Mouse (Mus musculus) midbrain, embryonic 16.5 days (tissue): ENCODE measurements around the gene Mrps23. TPM values are rescaled to one million over a fixed set of nuclear protein-coding genes. Genes with fewer than 3 reads are reported as not detected.
A peak's percentile ranks its signal among the peaks of the same experiment; 100 is the strongest.

Experiments used
- ATAC-seq: fragments of 200-750 bp; cut with Nextera tagmentation; 2 replicates; pipeline ENCODE4 v1.8.0; 2017; ENCODE audit warnings: moderate TSS enrichment
- H3K27ac ChIP-seq: fragments of 300-500 bp; sonication (generic); 2 replicates; pipeline ENCODE4 v1.5.1; 2014; ENCODE audit warnings: mild to moderate bottlenecking, low read length, mixed read lengths
- H3K27me3 ChIP-seq: fragments of 300-500 bp; sonication (generic); 2 replicates; pipeline ENCODE4 v1.6.1; 2014; ENCODE audit warnings: low read depth, low read length, mixed read lengths; ENCODE audit not compliant: control insufficient read depth, insufficient read depth
- H3K36me3 ChIP-seq: fragments of 300-500 bp; sonication (generic); 2 replicates; pipeline ENCODE4 v1.6.1; 2014; ENCODE audit warnings: mild to moderate bottlenecking, low read length, moderate library complexity, mixed read lengths; ENCODE audit not compliant: control insufficient read depth, insufficient read depth
- H3K4me1 ChIP-seq: fragments of 300-500 bp; sonication (generic); 2 replicates; pipeline ENCODE4 v1.6.1; 2014; ENCODE audit warnings: mild to moderate bottlenecking, low read length, mixed read lengths; ENCODE audit not compliant: control insufficient read depth, insufficient read depth
- H3K4me2 ChIP-seq: fragments of 300-500 bp; sonication (generic); 2 replicates; pipeline ENCODE4 v1.6.1; 2014; ENCODE audit warnings: mild to moderate bottlenecking, low read length, mixed read lengths
- H3K4me3 ChIP-seq: fragments of 300-500 bp; sonication (generic); 2 replicates; pipeline ENCODE4 v1.5.1; 2014; ENCODE audit warnings: low read depth, mild to moderate bottlenecking, low read length, moderate library complexity, mixed read lengths
- H3K9ac ChIP-seq: fragments of 300-500 bp; sonication (generic); 2 replicates; pipeline ENCODE4 v1.6.1; 2014; ENCODE audit warnings: low read depth, low read length, mixed read lengths
- H3K9me3 ChIP-seq: fragments of 300-500 bp; sonication (generic); replicated peaks from 2 replicates; pipeline ENCODE4 v1.6.1; 2014; ENCODE audit warnings: mild to moderate bottlenecking, low read length, mixed read lengths; ENCODE audit not compliant: control insufficient read depth, poor library complexity, severe bottlenecking
- WGBS: fragments of 180-500 bp; shearing (Covaris S2); extraction: QIAGEN DNeasy Blood & Tissue Kit; methylation state at CpG from one replicate; pipeline ENCODE4 v1.1.7; 2014; 5-methylcytosine and 5-hydroxymethylcytosine counted together
- polyA plus RNA-seq: library from polyadenylated mRNA; unstranded; fragments of >200 nt; fragmentation: Nextera tagmentation; extraction: Ambion mirVana; gene quantifications from 2 replicates; pipeline ENCODE4 v1.2.1, GENCODE M21; 2015

The Mrps23 gene
- polyA plus RNA-seq, 1 experiment from 2014 or later, result 65.4 TPM

- H3K9ac ChIP-seq, result 0 out of 2 replicates have a peak overlapping the region, but pooled peaks have one; percentile 10
- no peaks in the 10 kb centered on the region for H3K9me3 ChIP-seq
- ATAC-seq, result no peak
- H3K4me1 ChIP-seq, result peaks cover 26% of the 10 kb centered on the region
- H3K36me3 ChIP-seq, result no peaks in the 10 kb centered on the region
- H3K27me3 ChIP-seq, result no peaks in the 10 kb centered on the region
- 33% methylated on average over 17 of the region's 17 CpGs for WGBS
- H3K27ac ChIP-seq, result peak overlapping the region; percentile 2; the same call in 1 of the 2 replicates
- no peak overlapping the region for H3K4me2 ChIP-seq
- no peak overlapping the region for H3K4me3 ChIP-seq
Observed at GRCm38 (mm10) chr11:88233528-88234427, 29.6 kb downstream of the Mrps23 start.

- no peaks in the 10 kb centered on the region for H3K27me3 ChIP-seq
- H3K9me3 ChIP-seq, result no peaks in the 10 kb centered on the region
- H3K36me3 ChIP-seq, result no peaks in the 10 kb centered on the region
- peaks cover 29% of the 10 kb centered on the region for H3K4me1 ChIP-seq
- no peak for ATAC-seq
- no peak overlapping the region for H3K9ac ChIP-seq
- H3K27ac ChIP-seq, result no peak overlapping the region
- H3K4me2 ChIP-seq, result no peak overlapping the region
- 36% methylated on average over 4 of the region's 4 CpGs for WGBS
- H3K4me3 ChIP-seq, result no peak overlapping the region
Observed at GRCm38 (mm10) chr11:88234789-88235188, 30.6 kb downstream of the Mrps23 start.

- 7% methylated on average over 23 of the region's 23 CpGs for WGBS
- Histone ChIP-seq H3K4me3 (no peak overlapping the region), H3K27me3 (no peaks in the 10 kb centered on the region), H3K4me2 (peak overlapping the region; percentile 35), H3K4me1 (peaks cover 32% of the 10 kb centered on the region), H3K9ac (no peak overlapping the region), H3K36me3 (no peaks in the 10 kb centered on the region), H3K27ac (peak overlapping the region; percentile 47; the same call in 1 of the 2 replicates), H3K9me3 (no peaks in the 10 kb centered on the region)
- no peak for ATAC-seq
Observed at GRCm38 (mm10) chr11:88235221-88236203, 31.3 kb downstream of the Mrps23 start.

GRCm38 (mm10) chr11:88240275-88240674, 36.1 kb downstream of the Mrps23 start:
- H3K27me3 ChIP-seq, result no peaks in the 10 kb centered on the region
- whole genome bisulfite sequencing, result 43% methylated on average over 10 of the region's 10 CpGs
- H3K27ac ChIP-seq, result peak overlapping the region; percentile 53; the same call in 1 of the 2 replicates
- peaks cover 31% of the 10 kb centered on the region for H3K4me1 ChIP-seq
- H3K4me2 ChIP-seq, result no peak overlapping the region
- no peak overlapping the region for H3K9ac ChIP-seq
- no peak for ATAC-seq
- H3K9me3 ChIP-seq, result no peaks in the 10 kb centered on the region
- H3K36me3 ChIP-seq, result no peaks in the 10 kb centered on the region
- no peak overlapping the region for H3K4me3 ChIP-seq

GRCm38 (mm10) chr11:88240736-88241353, 36.7 kb downstream of the Mrps23 start:
- Histone ChIP-seq H3K4me1 (peaks cover 27% of the 10 kb centered on the region), H3K9ac (no peak overlapping the region), H3K4me3 (no peak overlapping the region), H3K27ac (peak overlapping the region; percentile 53), H3K36me3 (no peaks in the 10 kb centered on the region), H3K4me2 (0 out of 2 replicates have a peak overlapping the region, but pooled peaks have one; percentile 10), H3K27me3 (no peaks in the 10 kb centered on the region), H3K9me3 (no peaks in the 10 kb centered on the region)
- peak; percentile 68; the same call in 1 of the 2 replicates for ATAC-seq
- WGBS, result 3% methylated on average over 10 of the region's 10 CpGs

GRCm38 (mm10) chr11:88241468-88242301, 37.5 kb downstream of the Mrps23 start:
- Histone ChIP-seq H3K36me3 (no peaks in the 10 kb centered on the region), H3K27me3 (no peaks in the 10 kb centered on the region), H3K4me3 (no peak overlapping the region), H3K27ac (peak overlapping the region; percentile 54), H3K9me3 (no peaks in the 10 kb centered on the region), H3K4me1 (peaks cover 26% of the 10 kb centered on the region), H3K9ac (no peak overlapping the region), H3K4me2 (no peak overlapping the region)
- WGBS, result 28% methylated on average over 12 of the region's 12 CpGs
- ATAC-seq, result no peak

GRCm38 (mm10) chr11:88245581-88246170, 41.5 kb downstream of the Mrps23 start:
- 87% methylated on average over 14 of the region's 14 CpGs for WGBS
- Histone ChIP-seq H3K36me3 (no peaks in the 10 kb centered on the region), H3K4me3 (no peak overlapping the region), H3K4me1 (peaks cover 12% of the 10 kb centered on the region), H3K4me2 (no peak overlapping the region), H3K27ac (no peak overlapping the region), H3K9me3 (no peaks in the 10 kb centered on the region), H3K27me3 (no peaks in the 10 kb centered on the region), H3K9ac (no peak overlapping the region)
- ATAC-seq, result no peak
